Mouse (Mus musculus) right cerebral cortex, postnatal 25 days (tissue): ENCODE data around the gene Ube4b.
A peak's percentile ranks its signal among the peaks of the same experiment; 100 is the strongest.
"Not testable (repeated sequence)": the region's sequence is repeated elsewhere in the genome, so short reads cannot be mapped to it uniquely, and the experiment has no call there.

Experiments used
- DNase-seq: peaks from one replicate; pipeline ENCODE4 v3.0.0; 2022

Ube4b gene

DNA sequence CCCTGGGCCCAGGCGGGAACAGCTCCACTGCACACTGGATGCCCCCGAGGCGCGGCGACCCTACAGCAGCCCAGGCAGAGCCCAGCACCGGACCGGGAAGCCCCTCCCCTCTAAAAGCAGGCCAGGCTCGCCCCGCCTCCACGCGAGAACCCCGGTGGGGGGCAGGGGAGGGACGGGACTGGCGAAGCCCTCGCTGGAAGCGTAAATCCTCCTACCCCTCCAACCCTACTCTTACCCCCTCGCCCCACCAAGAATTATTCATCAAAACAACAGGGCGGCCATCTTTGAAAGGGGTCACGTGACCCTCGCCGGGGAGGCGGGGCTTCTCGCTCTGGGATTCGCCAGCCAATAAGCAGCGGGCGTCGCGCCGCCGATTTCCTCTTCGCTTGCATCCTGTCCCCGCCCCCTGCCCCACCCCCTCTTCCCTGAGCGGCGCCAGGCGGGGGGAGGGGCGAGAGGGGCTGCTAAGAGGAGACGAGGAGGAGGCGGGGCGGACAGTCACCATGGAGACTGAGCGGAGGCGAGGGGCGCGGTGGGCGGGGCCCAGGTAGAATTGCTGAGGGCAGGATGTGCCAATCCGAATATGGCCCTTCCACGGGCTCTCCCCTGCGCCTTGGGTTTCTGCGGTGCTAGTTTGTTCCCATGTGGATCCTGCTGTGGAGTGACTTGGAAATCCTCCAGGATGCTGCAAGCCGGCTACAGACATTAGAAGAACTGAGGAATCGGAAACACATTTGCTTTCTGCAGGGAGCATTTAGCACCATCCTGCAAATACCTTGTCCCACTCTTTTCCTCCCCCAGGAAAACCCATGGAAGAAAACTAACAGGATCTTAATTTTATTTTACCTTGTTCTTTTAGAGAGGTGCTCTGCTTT lies at the start of gene Ube4b:
Ube4b (minus strand) TSS at position 425 of the 875 bp plus-strand sequence.
- peak; percentile 98 for DNase-seq

DNA sequence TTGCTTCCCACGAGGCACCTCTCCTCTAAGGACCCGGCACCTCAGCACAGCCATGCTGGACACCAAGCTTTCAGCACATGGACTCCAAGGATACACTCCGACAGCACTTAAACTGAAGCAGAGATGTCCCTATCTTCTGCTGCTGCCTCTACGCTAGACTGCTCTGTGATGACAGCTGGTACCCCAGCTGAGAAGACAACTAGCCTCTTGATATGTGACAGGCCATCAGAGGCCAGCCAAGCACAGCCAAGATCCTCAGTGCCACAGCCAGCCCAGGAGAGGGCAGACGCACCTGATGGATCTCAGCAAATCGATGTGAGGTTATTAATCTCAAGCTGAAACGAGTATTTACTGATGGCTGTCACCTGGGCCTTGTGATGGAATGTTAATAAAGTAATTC lies 48.5 kb upstream of the Ube4b start:
- no peak for DNase-seq

DNA sequence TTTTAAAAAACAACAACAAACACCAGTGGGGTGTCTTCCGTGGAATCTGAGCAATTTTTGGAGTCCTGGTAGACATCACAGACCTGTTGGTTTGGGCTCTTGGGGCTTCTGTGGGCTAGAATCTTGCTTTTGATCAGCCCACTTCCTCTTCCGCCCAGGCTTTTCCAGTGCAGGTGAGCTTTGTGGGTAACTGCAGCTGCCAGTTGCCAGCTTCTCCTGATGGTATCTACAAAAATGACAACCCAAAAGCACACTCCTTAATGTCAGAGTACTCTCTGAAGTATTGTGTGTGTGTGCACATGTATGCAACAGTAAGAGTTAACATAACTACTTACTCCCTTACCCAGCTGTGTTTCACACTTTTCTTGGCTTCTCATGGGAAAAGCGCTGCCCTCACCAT lies 43.0 kb upstream of the Ube4b start:
- no peak for DNase-seq

DNA sequence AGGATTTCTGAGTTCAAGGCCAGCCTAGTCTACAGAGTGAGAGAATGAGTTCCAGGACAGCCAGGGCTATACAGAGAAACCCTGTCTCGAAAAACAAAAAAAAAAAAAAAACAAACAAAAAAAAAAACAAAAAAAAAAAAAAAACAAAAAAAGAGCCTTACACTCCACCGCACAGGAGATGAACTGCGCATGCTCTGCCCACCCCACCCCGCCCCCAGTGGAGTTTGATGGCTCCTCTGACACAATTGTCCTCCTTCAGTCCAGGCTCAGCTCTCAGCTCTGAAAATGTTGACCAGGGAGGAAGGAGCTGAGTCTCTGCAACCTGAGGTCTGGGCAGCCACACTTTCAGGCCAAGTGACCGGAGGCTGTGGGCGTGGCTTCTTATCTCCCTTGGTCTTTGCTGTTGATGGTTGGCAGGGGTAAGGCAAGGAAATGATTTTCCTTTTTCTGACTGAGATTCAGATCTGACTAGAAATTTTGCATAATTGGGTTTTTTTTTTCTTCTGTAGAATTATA lies 36.9 kb upstream of the Ube4b start:
- DNase-seq, result no peak

DNA sequence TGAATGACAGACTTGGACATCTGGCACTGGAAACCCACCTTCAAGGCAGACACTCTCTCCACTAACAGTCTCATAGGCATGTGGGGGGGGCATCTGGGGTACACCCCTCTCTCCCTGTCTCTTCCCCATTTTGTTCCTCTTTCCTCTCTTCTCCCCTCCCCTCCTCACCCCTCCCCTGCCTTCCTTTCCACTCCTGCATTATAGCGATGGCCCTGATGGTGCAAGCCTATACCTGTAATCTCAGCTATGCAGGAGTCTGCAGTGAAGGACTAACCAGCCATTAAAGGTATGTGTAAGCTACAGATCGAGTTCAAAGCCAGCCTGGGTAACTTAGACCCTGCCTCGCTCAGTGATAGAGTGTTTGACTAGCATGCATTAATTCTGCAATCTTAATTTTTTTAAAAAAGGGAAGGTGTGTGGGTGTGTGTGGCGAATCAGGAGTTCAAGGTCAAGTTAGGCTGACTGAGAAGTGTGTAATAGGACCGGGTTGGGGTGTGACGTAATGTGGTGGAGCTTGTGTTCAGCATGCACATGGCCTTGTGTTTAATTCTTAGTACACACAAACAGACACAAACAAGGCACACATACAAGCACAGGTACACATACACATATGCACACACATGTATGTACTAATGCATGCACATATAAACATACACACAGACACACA lies 35.9 kb upstream of the Ube4b start:
- no peak for DNase-seq

DNA sequence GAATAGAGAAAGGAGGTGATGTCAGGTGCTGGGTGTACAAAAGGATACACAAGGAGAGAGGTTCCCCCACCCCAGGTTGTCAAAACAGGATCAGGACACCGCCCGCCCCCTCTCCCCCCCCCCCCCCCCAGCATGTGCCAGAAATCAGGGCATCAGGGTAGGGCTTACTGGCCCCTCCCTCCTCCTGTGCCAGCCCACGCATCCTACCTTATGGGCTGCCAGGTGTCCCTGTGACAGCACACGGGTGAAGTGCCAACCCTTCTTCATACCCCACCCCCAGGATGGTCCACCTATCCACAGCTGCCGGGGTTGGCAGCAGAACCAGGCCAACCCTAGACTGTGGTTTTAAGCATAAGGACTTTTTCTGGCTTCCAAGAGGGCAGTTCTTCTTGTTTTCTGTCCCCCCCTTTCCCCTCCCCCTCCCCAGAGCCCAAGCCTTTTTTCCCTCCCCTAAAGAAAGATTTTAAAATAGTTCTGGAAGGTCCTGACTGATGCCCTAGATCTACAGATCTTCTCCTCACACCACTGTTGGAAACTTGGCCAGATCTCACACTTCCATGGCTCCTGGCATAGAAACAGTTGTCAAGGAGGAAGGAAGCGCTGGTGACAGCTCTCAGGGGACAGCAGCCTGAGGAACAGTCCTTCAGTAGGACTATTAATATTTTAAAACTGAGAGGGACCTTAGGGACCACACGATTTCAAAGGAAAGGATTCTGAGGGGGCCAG lies 35.2 kb upstream of the Ube4b start:
- DNase-seq, result no peak

DNA sequence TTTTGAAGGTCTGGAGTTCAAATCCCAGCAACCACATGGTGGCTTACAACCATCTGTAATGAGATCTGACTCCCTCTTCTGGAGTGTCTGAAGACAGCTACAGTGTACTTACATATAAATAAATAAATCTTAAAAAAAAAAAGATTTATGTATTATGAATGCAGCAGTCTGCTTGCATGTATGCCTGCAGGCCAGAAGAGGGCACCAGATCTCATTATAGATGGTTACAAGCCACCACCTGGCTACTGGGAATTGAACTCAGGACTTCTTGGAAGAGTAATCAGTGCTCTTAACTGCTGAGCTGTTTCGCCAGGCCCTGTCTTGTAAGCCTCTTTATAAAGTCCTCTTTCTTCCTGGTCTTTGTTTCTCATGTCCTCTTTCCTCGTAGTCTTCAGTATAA lies 33.9 kb upstream of the Ube4b start:
- DNase-seq, result not testable (repeated sequence)

DNA sequence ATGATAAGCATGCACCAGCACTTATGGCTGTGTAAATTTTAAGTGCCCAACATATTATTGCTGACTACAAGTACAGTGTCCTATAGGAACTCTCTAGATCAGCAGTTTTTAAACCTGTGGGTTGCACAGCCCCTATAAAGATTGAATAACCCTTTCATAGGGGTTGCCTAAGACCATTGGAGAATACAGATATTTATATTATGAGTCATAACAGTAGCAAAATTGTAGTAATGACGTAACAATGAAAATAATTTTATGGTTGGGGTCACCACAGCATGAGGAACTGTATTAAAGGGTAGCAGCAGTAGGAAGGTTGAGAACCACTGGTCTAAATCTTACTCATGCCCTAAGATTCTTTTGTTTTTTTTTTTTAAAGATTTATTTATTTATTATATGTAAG lies 32.9 kb upstream of the Ube4b start:
- DNase-seq, result no peak

DNA sequence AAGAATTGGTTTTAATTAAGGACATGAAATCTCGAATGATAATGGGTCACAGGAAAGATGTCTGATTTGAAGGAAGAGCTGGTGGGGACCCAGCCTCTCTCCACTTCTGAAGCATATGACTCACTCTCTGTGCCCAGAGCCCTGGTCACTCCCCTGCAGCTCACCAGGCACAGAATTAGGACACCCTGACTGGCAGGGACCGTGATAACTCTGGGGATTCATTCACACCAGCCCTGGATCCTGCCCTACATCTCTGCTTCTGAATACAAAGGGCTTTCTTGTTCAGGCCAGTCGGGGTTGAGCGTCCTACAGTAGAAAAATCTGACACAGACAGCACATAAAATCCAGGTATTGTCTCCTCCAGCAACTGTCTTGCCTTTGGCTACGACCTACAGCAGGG lies 32.0 kb upstream of the Ube4b start:
- DNase-seq, result no peak

DNA sequence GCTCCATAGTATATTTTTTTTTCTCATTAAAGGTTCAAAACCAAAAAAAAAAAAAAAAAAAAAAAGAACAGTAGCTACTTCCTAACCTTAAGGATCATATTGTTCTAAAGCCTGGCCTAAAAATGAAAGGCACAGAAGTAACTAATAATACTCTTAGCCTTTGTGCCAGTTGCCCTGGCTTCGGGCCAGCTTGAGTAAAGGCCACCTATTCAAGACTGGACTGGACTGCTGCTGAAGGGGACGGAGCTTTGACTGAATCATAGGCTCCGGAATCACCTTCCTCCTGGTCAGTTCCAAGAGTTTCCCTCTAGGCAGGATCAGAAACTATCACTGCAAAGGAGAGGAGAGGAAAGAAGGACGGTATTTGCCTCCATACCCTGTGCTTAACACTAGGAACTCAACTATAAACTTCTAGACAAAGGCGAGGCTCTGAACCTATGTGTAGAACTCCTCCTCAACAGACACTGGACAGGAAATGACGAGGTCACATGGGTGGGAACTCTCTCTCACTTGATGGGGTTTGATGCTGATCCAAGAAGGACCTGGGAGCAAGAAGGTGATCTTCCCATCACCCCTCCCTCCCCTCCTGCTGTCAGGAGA lies 31.4 kb upstream of the Ube4b start:
- no peak for DNase-seq

DNA sequence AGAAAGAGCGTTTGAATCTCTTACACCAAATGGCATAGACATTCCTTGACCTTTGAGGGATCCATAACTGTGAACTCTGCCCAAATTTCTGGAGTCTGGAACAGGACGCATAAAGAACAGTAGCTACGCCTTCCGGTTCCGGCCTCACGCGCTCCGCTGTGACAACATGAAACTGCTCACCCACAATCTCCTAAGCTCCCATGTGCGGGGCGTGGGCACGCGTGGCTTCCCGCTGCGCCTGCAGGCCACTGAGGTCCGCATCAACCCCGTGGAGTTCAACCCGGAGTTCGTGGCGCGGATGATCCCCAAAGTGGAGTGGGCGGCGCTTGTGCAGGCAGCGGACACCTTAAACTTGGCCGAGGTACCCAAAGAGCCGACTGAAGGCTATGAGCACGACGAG lies 30.6 kb upstream of the Ube4b start:
- DNase-seq, result not testable (repeated sequence)

DNA sequence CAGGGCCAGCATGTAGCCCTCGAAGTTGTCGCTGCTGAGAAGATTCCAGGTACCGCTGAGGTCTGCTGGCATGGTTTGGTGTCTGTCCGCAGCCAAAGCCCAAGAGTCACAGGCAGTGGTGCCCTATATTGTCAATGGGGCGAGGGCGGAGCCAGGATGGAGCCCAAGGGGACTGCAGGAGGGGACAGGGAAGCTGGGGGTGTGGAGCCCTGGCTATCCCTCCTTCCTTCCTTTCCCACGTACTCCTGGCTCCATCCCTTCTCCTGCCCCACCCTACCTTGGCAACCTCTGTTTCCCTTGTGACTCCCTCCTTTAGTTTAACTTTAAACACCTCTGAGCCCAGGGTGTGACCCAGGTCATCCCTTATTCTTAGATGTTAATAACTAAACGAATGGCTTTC lies 28.3 kb upstream of the Ube4b start, which contains the start of gene Rbp7:
Rbp7 (minus strand) TSS at position 100 of the 400 bp plus-strand sequence.
- no peak for DNase-seq

DNA sequence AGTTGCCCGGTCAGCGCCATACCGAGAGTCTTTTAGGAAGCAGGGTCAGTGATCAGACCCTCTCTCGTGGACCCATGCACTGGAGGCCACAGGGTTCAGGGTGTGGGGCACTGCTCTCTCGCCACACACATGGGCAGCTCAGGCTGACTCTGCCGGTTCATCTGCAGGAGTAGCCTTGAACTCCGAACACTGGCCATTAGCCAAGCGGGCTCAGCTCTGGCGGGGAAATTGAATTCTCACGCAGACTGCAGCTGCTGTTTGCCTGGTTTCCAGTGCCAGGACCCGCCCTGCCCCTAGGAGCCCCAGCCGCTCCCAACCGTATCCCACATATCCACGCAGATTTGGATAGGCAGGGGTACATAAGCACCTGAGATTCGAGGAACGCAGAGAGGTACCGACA lies 27.7 kb upstream of the Ube4b start:
- no peak for DNase-seq

DNA sequence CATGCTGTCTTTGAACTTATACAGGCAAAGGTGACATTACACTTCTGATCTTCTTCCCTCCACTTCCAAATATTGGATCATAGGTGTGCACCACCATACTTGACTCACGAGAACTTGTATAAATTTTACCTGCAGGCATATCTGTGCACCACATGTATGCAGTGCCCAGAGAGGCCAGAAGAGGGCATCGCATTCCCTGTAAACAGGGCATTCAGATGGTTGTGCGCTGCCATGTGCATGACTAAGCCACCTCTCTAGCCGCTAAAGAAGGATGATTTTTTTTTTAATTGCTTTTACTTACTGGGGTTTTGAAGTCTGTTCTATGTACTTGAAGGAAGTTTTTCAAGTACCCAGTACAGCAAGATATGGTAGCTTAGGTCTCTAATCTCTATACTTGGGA lies 27.1 kb upstream of the Ube4b start:
- no peak for DNase-seq

DNA sequence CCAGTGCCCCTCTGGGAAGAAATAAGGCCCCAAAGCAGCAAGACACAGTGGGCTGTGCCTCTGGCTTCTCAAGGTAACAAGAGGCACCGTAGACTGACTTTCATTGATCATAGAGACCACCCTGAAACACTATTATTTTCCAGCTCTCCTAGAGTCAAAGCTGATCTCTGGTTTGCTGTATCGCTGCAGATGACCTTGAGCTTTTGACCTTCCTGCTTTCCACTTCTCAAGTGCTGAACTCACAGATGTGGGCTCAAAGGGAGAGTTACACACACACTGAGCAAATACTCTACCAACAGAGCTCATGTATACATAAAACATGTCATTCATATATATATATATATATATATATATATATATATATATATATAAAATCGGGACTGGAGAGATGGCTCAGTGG lies 24.1 kb upstream of the Ube4b start:
- DNase-seq, result no peak

DNA sequence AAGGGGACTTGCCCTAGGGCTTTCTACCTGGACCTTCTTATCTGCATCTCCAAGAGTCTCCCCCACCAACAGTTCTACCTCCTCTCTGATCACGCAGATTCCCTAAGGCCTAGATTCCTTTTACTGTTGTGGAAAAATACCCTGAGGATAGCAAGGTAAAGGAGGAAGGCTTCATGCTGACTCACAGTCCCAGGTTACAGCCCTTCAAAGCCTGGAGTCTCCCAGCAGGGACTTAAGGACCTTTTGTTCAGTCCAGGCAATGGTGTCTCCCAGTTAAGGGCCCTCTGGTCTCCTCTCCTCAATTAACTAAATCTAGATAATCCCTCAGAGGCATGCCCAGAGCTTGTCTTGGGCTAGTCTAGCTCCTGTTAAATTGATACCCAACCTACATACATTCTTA lies 19.8 kb upstream of the Ube4b start:
- no peak for DNase-seq

DNA sequence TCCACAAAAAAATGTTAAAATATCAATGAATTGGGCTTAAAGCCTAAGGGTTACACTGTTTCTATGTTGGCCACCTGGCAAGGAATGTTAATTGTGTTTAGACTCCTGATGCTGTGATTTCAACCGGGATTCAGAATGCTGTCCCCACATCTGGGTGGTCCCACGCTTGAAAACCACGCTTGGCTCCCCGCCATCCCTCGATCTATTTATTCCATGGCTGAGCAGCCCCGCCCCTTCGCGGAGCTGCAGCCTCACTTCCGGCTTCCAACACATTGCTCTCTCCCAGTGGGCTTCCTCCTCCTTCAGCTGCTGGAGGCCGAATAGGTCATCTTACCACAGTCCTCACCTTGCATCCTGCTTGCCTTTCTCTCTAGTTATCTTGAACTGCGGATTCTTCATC lies 19.3 kb upstream of the Ube4b start:
- no peak for DNase-seq

DNA sequence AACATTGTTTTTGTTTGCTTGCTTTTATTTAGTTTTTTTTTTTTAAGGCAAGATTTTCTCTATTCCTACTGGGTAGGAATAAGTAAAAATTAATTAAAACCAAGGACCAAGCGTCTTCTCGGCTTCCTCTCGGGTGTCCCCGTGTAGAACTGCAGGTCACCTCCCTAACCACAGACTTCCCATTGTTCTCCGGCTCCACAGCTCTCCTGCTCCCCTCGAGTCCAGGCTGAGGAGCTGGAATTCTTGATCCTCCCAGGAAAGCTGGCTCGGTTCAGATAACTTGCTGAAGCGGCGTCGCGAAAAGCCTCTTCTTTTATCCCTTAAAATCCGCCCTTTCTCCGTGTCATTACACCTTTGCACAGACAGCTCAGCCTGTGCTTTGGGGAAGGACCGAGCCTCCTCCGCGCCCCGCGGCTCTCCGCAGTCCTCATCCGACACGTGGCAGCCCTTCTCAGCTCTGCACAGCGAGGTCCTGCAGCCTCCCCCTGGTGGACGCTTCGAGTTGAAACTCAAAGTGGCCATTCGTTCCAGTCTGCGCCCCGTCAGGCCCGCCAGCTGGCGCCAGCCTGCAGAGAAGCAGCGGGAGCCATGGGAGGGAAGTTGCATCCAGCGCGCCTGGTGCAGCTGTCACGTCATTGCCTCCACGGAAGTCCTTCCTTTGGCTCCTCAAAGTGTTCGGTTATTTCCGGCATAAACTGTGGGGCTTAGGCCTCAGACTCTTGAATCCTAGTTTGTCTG lies 18.6 kb upstream of the Ube4b start:
- DNase-seq, result peak; percentile 85

DNA sequence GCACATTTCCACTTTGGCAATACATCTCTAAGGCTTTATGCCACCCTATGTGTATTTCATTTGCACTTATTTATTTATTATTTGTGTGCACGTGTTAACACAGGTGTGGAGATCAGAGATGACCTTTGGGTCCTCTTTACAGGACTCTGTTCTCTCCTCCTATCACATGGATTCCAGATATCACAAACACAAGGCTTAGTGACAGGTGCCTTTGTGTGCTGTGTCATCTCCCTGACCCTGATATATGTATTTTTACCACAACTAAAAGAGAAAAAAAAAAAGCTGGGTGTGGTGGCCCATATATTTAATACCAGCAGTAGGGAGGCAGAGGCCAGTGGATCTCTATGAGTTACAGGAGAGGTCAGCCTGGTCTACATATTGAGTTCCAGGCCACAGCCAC lies 17.9 kb upstream of the Ube4b start:
- no peak for DNase-seq

DNA sequence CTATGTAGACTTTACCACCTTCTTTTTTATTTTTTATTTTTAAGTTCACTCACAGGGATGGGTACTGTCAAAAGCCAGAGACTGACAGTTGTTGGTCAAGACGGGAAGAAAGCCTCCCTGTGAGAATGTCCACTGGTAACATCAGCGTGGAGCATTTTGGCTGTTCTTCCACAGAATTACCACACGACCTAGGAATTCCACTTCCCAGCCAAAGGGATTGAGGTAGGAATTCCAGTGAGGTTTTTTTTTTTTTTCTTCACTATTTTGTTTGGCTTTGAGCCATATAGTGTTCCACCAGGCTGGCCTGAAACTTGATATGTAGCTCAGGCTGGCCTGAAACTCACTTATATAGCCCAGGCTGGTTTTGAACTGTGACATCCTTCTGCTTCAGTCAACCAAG lies 15.9 kb upstream of the Ube4b start:
- DNase-seq, result no peak

DNA sequence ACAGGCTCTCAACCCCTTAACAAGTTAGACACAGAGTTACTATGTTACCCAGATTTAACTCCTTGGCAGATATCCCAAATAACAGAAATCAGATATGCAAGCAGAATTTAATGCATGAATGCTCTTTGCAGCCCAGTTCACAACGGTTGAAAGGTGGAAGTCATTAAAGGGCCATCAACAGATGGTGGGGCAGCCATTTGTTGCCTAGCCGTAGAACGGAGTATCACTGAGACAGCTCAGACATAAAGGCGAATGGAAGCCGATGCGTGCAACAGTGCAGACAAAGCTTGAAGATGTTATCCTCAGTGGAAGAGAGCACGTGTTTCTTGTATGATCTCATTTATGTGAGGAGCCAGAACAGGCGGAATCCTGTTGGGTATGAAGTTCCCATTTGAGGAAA lies 14.0 kb upstream of the Ube4b start:
- no peak for DNase-seq

DNA sequence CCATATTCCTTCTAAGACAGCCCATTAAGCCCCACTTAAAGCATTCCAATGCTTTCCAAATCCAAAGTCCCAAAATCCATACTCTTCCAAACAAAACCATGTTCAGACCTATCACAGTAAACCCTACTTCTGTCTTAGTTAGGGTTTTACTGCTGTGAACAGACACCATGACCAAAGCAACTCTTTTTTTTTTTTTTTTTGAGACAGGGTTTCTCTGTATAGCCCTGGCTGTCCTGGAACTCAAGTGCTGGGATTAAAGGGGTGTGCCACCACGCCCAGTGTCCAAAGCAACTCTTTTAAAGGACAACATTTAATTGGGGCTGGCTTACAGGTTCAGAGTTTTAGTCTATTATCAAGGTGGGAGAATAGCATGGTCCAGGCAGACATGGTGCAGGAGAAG lies 5.3 kb upstream of the Ube4b start:
- not testable (repeated sequence) for DNase-seq
